Mouse (Mus musculus): ENCODE results near the gene Gm11037.

The Gm11037 gene

DNA sequence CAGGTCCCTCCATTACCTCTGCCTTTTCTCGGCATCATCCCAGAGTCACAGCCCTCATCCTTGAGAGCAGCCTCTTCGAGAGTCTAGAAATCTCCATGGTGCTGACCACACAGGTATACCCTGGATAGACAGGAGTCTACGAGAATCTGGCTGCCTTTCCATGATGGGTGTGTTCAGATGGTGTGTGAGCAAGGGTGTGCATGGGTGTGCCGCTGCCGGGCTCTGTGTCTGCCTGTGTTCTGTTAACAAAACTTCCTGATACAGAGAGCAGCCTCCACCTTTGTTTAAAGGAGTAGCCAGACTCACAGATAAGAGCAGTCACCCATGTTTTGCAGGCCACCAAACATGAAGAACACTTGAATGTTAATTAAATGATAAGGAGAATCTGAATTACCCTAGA, 3.5 kb upstream of the Gm11037 start:
- no peak for DNase-seq

DNA sequence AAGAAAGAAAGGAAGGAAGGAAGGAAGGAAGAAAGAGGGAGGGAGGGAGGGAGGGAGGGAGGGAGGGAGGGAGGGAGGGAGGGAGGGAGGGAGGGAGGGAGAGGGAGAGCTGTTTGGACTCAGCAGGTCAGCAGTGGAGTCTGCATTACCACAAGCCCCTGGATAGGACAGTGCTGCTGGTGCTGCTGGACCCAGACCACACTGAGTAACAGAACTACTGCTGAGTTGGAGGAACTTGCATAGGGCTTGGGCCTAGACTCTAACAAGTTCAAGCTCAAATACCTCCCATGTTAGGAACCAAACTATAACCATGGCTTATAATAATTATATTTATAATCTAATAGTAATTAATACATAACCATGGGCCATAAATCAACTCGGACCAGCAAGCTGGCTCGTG, 2.4 kb upstream of the Gm11037 start:
- DNase-seq = no peak

DNA sequence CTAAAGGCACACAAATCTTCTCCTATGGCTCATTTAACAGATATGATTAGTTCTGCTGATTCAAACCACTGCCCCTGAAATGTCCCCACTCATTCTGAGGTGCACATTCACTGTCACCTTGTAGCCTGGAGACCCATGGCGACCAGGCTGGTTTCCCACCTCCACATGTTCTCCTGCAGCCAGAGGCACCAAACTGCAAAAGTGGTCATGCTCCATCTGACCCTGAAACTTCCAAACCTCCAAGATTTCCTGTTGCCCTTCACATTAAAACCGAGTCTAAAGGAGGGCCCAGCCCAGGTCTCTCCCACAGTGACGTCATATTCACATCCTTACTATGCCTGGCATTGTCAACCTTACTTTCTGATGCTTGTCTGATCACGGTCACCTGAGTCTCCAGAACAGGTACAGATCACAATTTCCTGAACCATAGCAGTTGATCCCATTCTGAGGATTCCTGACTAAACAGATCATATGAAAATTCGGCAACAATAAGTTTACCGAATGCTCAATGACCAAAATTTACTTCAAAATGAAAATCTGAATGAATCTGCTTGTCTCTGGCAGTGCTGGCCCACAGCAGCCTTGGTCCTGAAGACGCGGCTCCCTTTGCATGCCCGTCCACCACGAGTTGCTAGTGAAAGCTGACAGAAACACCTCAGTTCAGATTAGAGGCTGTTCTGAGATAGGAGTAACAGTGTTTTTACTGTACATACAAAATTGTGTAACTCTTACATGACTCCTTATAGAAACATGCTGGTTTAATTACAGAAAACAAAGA, 997 bp upstream of the Gm11037 start:
- no peak for DNase-seq

DNA sequence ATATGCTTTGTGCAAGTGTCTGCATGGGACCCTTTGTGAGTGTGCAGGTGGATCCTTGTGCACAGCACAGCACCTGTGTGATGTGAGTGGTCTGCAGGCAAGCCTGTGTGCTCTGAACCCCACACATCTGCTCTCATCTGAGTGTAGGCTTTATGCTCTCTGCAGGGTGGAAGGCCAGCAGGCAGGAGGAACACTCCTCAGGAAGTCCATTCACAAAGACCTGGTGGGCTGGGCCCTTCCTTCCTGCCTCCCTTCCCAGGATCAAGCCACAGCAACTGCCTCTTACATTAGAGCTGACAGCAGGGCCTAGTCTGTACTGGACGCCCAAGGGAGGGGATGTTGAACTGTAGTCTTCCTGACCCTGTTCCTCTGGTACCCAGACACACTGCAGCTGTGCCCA, 1.1 kb downstream of the Gm11037 start:
- no peak for DNase-seq

DNA sequence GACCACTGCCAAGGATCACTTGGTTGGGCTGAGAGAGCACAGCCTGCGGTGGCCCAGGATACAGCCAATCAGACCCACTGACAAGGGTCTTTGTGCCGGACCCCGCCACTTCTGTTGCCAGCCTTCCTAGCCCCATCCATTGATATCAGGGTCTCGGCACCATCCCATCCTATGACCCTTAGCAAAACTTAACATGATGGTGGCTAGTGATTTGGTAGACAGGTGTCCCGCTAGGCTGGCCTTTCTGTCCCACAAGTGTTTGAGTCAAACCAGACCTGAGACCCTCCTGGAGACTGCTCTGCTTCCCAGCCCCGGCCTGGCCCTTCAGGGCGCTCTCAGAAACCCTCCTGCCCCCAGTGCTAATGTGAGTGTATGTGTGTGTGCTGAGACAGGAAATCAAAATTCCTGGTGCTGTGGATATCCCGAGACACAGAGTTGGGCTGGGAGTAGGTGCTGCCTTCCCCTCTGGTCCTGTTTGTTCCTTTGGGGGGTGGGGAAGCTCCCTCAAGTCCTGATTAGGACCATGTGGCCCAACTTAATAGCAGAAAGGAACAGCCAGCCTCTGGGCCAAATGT, 1.6 kb downstream of the Gm11037 start:
- DNase-seq = no peak

DNA sequence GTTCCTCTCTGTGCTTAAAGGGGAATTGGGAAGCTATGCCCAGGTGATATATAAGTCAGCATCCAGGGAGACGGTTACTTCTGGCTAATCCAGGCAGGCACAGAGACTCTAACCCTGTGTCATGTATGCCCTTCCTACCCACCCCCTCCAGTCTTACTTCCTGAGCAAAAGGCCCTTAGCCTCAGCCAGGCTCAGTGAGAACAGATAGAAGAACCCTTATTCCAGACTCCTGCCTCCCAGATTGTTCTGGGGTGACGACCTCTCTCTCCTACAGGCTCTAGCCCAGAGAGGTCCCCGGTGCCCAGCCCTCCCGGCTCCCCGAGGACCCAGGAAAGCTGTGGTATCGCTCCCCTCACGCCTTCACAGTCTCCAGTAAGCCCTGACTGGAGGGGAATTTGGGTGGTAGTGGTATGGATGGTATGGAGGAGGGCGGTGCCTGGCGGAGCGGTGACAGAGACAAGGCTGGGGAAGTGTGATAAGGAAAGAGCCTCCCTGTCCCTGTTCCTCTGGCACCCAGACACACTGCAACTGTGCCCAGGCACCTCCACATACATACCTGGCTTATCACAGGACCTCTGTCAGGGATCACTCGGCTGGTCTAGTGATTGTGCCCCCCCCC, 2.3 kb downstream of the Gm11037 start:
- DNase-seq = no peak

DNA sequence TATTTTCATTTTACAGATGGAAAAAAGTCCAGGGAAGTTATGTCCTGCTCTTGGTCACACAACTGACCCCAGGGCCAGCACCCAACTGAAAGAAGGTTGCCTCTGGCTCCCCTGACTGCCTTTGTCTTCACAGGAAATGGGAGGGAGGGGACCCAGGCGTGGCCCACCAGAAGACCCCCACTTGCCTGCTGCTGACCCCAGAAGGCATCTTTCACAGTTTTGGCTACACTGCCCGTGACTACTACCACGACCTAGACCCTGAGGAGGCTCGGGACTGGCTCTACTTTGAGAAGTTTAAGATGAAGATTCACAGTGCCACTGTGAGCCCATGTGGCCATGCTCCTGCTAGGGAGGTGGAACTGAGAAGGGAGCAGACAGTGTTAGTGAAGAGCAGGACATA, 5.0 kb downstream of the Gm11037 start:
- DNase-seq = no peak

DNA sequence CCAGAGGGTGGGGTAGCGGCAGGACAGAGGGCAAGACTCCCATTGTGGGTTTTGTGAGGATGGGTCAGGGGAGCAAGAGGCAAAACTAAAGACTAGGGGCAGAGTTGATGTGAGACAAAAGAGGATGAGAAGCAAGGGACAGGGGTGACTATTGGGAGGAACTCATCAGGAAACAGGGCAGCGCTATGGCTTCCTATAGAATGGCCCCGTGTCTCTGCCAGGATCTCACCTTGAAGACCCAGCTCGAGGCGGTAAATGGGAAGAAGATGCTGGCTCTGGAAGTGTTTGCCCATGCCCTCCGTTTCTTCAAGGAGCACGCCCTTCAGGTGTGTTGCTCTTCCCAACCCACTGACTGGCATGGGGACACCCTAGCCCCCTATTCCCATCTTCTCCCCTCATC, 5.5 kb downstream of the Gm11037 start:
- DNase-seq = no peak

DNA sequence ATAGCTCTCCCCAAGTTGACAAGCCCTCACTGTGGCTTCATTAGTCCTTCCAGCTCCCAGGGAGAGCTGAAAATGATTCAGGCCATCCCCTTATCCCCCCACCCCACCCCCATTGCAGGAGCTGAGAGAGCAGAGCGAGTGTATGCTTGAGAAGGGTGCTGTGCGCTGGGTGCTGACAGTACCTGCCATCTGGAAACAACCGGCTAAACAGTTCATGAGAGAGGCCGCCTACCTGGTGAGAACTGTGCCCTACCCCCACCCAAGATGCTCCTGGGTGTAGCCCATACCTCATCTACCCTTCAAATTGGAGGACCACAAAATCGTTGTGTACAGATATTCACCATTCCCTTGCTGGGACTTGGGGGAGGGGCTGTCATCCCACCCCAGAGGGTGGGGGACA, 6.0 kb downstream of the Gm11037 start:
- DNase-seq = no peak

DNA sequence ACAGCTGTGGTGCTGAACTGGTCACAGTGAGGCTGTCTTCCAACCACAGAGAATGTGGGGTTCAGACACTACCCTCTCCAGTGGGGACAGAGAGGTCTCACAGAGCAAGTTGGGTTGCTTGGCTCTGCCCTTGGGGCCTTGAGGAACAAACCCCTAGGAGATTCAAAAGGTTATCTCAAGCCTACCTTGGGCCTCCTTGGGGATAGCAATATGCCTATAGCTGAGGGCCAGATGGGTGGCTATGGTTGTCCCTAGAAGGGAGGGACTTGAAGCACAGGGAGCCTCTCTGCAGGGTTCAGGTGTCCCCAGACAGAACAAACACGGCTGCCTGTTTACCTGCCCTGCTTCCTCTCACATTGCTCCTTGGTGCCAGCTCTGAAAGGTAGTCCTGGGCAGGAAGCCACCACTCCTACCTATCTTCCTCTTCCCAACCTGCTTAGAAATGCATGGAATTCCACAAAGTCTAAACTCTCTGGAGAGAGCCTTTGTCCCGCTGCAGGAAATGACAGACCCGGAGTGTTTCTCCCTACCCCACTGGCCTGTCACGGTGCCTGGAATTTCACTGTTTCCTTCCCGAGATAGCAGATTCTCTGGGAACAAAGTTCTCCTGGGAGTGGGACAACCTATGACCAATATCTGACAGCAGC, 6.7 kb downstream of the Gm11037 start:
- no peak for DNase-seq

DNA sequence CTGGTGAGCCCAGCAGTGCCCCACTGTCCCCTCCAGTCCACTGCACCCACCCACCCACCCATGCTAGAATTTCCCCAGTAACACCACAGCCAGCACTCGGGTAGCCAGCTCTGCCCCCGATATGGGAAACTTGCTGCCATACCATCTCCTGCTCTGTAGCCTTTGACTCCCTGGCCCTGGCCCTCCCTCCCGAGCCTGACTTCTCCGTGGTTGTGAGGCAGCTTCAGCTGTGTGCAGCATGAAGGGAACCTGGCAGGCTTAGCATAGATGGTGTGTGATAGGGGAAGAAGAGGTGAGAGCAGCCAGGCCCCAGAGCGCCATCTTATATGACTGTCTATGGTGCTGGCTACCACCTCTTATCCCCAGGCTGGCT, 7.2 kb downstream of the Gm11037 start:
- DNase-seq = no peak

DNA sequence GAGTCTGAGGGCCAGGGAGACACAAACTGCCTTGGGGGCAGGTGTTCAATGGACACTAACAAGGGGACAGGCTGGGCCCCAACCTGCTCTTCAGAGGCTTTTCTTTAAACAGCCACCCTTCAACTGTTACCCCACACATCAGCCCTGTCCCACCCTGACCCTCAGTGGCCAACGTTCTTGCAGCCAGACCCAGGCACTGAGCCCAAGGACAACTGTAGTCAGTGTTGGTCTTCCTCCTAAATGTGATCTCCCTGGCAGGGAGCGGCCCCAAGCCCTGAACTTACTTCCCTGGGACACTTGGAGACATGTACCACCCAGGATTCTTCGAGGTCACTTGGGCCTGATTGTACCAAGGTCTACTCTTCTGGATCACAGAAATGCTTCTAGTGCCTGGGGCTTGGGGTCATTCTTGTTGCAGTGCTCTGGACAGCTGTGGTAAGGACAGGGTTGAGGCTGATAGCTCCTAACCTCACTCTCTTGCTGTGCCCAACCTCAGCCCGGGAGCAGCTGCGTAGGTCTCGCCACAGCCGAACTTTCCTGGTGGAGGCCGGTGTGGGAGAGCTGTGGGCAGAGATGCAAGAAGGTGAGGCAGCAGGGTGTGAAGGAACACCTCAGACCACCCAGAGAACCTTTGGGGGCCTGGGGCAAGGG, 8.2 kb downstream of the Gm11037 start:
- no peak for DNase-seq

DNA sequence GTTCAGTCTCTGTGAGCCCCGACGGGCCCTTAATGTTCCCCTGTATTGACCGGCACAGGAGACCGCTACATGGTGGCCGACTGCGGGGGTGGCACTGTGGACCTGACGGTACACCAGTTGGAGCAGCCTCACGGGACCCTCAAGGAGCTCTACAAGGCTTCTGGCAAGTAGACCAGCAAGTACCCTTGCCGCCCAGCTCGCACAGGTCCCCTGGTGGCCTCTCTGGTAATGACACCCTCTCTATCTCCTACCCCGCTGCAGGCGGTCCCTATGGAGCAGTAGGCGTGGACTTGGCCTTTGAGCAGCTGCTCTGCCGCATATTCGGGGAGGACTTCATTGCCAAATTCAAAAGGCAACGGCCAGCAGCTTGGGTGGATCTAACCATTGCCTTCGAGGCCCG, 9.3 kb downstream of the Gm11037 start:
- DNase-seq = no peak

DNA sequence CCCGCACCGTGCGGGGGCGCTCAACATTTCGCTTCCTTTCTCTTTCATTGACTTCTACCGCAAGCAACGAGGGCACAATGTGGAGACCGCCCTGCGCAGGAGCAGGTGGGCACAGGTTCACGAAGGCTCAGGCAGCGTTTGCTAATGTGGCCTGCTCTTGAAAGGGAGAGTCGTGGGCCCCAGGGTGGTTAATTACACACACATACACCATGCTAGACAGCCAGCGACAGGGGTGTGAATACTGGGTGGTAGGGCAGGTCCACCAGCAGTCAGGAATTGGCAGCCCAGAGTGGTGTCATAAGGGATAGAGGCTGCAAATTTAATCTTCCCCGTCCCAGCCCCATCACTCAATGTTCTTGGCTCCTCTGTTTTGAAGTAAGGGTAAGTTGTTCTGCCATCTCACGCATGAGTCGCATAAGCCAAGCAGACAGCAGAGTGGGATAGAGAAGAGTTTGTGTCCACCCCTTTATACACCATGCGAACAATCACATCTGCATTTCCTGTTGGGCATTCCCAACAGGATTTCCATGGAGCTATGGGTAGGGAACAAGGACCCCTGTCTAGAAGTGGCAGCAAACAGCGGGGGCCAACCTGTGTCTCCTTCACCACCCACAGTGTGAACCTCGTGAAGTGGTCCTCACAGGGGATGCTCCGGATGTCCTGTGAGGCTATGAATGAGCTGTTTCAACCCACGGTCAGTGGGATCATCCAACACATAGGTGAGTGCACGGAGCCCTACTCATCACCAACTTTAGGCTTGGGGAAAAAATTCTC, 9.9 kb downstream of the Gm11037 start:
- DNase-seq = no peak

DNA sequence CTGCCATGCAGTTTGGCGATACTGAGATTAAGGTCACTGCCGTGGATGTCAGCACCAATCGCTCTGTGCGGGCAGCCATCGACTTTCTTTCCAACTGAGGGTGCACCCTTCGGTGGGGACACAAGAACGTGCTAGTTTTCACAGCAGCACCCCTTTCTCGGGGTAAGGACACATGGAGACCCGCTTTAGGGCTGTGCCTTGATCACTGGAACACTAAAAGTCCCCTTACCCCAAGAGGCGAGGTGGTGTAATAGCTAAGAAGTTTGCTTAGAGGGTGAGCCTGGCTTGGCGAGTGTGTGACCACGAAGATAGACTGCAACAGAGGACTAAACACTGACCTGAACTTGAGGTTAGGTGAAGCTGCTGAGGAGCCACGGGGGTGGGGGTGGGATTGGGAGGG, 11.8 kb downstream of the Gm11037 start:
- no peak for DNase-seq

DNA sequence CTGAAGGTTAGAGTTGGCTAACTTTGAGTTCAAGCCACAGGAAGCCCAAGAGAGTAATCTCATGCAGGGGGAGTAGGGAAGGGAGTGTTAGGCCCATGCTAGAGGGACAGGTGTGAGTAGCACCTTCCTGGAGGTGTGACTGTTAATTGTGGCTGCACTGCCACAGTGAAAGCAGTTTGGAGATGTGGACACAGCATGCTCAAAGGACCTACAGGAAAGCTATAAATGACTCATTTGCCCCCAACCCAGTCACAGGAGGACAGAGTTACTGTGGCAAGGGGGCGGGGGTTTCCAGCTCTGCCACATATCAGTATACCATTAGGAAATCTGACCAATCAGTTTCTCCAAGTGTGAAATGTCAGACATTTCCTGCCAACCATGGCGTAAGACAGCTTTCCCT, 12.2 kb downstream of the Gm11037 start:
- DNase-seq = no peak

DNA sequence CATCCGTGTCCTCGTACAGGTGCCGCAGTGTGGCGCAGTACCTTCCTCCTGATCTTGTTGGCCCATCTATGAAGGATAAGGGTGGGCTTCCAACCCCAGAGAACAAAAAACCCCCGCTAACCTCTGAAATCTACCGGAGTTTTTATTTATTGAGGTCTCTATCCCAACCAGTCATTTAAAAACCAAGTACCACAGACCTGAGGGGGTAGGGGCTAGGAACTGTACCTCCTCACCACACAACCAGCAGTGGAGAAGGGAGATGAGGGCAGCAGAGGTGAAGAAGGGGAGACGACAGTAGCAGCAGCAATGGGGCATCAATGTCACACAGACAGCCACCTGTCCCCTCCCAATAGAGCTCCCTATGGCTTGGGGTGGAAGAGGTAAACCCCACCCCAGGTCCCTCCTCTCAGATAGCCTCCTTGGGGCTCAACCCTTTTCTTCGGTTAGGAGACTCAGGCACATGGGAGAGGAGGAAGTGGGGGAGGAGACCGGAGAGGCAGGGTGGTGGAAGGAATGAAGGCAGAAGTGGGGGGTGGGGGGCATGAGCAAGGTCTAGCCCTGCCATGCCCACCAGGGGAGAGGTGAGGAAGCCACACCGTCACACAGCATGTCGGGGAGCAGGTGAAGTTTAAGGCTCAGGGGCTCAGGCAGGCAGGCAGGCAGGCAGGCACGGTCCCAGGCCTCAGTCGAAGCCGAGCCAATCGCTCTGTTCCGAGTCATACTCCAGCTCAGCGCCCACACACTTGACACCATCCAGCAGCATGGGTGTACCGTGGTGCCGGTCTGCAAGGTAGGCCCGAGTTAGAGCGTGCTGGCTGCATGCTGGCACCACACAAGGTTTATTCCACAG, 13.1 kb downstream of the Gm11037 start:
- no peak for DNase-seq

DNA sequence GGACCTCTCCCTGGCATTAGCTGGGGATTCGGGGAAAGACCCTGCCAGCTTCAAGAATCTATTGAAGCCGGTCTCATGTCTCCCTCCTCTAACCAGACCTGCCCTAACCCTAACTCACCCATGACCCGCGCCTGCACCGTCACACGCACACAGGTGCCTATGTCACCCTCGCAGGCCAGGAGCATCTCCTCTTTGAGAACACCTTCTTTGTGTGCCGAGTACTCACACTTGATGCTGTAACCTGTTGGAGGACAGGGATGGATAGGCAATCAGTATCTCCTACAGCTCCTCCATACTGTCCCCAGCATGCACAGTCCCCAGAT, 13.7 kb downstream of the Gm11037 start:
- no peak for DNase-seq

DNA sequence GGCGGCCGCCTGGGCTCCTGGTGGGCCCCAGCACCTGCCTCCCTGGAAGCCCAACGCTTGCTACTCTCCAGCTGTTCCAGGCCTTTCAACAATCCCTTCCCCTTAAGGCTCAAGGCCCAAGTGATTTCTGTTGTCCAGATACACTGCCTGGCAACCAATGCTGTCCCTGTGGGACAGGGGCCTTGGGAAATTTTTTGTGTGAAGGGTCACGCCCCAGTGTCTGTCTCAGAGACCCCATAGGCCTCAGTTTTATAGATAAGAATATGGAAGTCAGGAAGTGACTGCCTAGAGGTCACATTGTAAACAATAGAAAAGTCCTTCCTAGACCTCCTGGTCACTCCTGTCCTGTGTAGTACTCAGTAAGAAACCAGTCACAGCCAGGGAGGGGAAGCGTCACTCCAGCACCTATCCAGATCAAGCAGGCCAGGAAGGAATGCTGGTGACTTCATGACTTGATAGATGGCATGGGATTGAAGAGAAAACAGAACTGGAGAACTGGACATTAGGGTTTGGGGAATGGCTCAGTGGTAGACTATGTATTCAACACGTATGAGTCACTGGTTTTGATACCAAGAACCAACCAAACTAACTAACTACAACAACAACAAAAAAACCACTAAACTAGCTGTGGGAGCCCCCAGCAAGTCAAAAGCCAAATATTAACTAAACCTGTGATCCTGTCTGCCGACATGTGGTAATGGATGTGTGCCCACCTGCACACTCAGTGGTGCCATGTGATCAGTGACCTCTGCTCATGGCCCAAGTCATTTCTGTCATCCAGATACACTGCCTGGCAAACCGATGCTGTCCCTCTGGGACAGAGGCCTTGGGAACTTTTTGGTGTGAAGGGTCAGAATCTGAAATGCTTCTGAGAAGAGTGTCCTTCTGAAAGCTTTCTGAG, 15.3 kb downstream of the Gm11037 start:
- no peak for DNase-seq

DNA sequence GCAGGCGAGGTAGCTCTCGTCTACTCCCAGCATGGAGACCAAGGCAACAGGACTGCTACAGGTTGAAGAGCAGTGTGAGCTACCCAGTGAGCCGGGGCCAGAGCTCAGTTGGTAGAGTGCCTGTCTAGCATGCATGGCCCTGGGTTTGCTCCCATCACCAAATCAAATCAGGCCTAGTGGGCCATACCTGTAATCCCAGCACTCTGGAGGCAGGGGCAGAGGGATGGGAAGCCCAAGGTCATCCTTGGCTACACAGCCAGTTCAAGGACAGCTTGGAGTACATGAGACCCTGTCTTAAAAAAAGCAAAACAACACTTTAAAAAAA, 15.9 kb downstream of the Gm11037 start:
- no peak for DNase-seq

DNA sequence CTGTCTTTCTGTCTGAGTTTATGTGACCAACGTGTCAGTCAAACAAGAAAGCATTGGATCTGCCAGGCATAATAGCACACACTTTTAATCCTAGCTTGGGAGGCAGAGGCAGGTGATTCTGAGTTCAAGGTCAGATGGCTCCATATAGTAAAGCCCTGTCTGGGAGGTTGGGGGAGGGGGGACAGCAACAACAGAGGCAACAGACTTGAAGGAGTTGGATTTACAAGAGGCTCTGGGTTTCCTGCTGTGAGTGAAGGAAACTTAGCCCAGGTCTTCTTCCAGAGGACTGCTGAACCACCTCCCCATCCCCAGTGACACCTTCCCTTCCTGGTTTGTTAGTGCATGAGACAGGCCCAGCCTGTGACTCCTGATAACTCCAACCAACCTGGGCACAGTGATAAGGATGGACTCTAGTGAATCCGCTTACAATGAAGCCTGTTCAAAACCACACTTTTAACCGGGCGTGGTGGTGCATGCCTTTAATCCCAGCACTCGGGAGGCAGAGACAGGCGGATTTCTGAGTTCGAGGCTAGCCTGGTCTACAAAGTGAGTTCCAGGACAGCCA, 19.0 kb downstream of the Gm11037 start:
- no peak for DNase-seq
